Mouse (Mus musculus) liver, adult 2 months (tissue): ENCODE data around the gene Chn1. TPM values are rescaled to one million over a fixed set of nuclear protein-coding genes. Genes with fewer than 3 reads are reported as not detected.
A peak's percentile ranks its signal among the peaks of the same experiment; 100 is the strongest.

Source experiments
- DNase-seq: peaks from one replicate; pipeline ENCODE4 v3.0.0-alpha.2; 2011; ENCODE audit warnings: low read depth, low spot score; ENCODE audit errors: extremely low read depth
- H3K27ac ChIP-seq: fragments of 200-500 bp; replicated peaks from 2 replicates; pipeline ENCODE4 v1.5.1; 2012; ENCODE audit warnings: low read depth, mild to moderate bottlenecking, control low read depth, inconsistent platforms, low read length; ENCODE audit not compliant: insufficient read depth
- H3K27me3 ChIP-seq: fragments of 200-500 bp; 2 replicates; pipeline ENCODE4 v1.6.1; 2012; ENCODE audit warnings: mild to moderate bottlenecking, moderate library complexity, low read length, inconsistent platforms; ENCODE audit not compliant: control insufficient read depth, insufficient read depth
- H3K36me3 ChIP-seq: fragments of 200-500 bp; 2 replicates; pipeline ENCODE4 v1.6.1; 2012; ENCODE audit warnings: low read length, inconsistent platforms; ENCODE audit not compliant: control insufficient read depth, insufficient read depth
- H3K4me1 ChIP-seq: fragments of 200-500 bp; 2 replicates; pipeline ENCODE4 v1.6.1; 2011; ENCODE audit warnings: low read length; ENCODE audit not compliant: control insufficient read depth, insufficient read depth
- H3K4me3 ChIP-seq: fragments of 200-500 bp; 2 replicates; pipeline ENCODE4 v1.5.1; 2011; ENCODE audit warnings: low read depth, mild to moderate bottlenecking, control low read depth, low read length, moderate library complexity; ENCODE audit not compliant: insufficient read depth
- H3K79me2 ChIP-seq: fragments of 200-500 bp; 2 replicates; pipeline ENCODE4 v1.6.1; 2012; ENCODE audit warnings: inconsistent platforms, mild to moderate bottlenecking, low read length, moderate library complexity; ENCODE audit not compliant: control insufficient read depth, insufficient read depth
- H3K9ac ChIP-seq: fragments of 200-500 bp; 2 replicates; pipeline ENCODE4 v1.6.1; 2012; ENCODE audit warnings: low read depth, mild to moderate bottlenecking, control low read depth, inconsistent platforms, low read length
- CTCF ChIP-seq: fragments of 200-500 bp; IDR thresholded peaks from 2 replicates; pipeline ENCODE4 v1.5.1; 2011; ENCODE audit warnings: low read depth, low read length, control low read depth
- POLR2A ChIP-seq: fragments of 200-500 bp; IDR thresholded peaks from 2 replicates; pipeline ENCODE4 v1.6.1; 2011; ENCODE audit warnings: low read length, control low read depth; ENCODE audit not compliant: insufficient read depth; ENCODE audit errors: extremely low read depth
- WGBS: fragments of 180-500 bp; shearing (Covaris S2); methylation state at CpG from one replicate; pipeline ENCODE4 v1.1.7; 2018; 5-methylcytosine and 5-hydroxymethylcytosine counted together
- polyA plus RNA-seq: library from polyadenylated mRNA; depleted of rRNA; stranded (reverse); fragments of >200 nt; gene quantifications from 2 replicates; pipeline ENCODE4 v1.2.3, GENCODE M21; 2012
- total RNA-seq: library from RNA; depleted of rRNA; stranded (reverse); fragments of >200 nt; gene quantifications from 2 replicates; pipeline ENCODE4 v1.2.3, GENCODE M21; 2014

The Chn1 gene
- total and polyA plus RNA-seq, 2 experiments, result 0.18 TPM; not detected in 1

DNA sequence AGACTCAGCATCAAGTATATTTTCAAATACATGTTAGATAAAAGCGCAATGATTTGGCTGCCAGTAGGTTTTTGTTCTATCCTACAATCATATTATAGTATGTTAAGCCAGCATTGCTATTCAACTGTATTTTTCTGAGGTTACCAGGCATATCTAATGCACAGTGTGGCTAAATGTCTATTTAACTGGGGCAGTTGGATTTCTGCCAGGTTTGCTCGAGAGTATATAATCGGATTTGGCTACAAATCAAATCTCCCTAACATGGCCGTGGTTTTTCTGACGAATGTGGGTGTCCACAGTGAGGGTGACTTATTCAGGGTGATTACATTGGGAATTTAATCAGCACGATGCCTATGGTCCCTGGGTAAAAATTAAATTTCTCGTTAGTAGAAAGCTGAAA is 4.7 kb upstream of the Chn1 start:
- Histone ChIP-seq H3K27ac (no peak overlapping the region), H3K27me3 (peaks cover 15% of the 10 kb centered on the region), H3K4me1 (peaks cover 2% of the 10 kb centered on the region; the same call in 1 of the 2 replicates), H3K79me2 (no peaks in the 10 kb centered on the region), H3K9ac (no peak overlapping the region), H3K36me3 (no peaks in the 10 kb centered on the region), H3K4me3 (no peak overlapping the region)
- no peak for TF ChIP-seq POLR2A
- no peak for TF ChIP-seq CTCF
- DNase-seq, result no peak
- WGBS, result 77% methylated on average over 7 of the region's 7 CpGs

DNA sequence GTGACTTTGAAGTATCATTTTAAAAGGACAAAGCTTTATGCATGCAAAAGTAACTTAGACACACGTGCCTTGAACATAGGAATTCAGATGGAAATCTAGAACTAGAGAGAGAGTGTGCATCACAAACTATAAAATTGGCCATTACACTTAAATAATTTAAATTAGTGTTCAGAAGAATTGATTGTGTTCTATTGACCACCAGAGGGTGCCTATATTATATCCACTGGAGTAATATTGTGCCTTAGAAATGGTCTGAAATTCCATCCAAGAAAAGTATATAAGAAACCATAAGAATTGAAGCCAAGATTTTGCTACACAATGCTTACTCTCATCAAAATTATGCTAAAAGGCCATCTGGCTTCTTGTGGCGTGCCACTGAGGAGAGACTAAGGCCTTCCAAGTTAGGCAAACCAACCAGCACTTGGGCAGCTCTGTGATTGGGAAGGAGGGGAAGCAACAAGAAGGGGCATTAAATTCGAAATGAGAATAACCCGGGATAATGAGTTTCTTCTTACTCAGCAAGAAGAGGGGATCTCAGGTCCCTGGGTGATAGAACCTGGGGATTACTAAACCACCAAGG is 4.0 kb upstream of the Chn1 start:
- Histone ChIP-seq H3K4me1 (peaks cover 2% of the 10 kb centered on the region; the same call in 1 of the 2 replicates), H3K79me2 (no peaks in the 10 kb centered on the region), H3K4me3 (no peak overlapping the region), H3K27ac (no peak overlapping the region), H3K9ac (no peak overlapping the region), H3K27me3 (peaks cover 15% of the 10 kb centered on the region), H3K36me3 (no peaks in the 10 kb centered on the region)
- DNase-seq, result no peak
- TF ChIP-seq POLR2A (no peak), CTCF (no peak)
- WGBS, result 80% methylated on average over 4 of the region's 4 CpGs

DNA sequence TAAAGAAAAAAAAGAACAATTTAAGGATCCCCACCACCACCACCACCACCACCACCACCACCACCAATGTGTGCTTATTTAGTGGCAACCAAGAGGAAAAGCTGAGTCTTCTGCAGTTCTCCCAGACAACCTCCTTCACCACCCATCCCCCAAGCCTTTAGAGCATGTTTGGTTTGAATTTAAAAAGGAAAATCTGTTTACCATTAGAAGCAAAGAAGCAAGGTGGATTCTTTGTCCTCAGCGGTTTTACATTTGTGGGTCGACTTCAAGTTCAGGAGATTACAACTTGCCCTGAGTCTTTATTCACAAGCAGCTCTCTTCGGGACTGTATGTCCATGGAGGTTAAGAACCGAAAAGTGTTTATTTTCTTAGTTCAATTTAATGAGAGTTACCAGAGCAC is 1.8 kb upstream of the Chn1 start:
- 47% methylated on average over 4 of the region's 4 CpGs for WGBS
- TF ChIP-seq POLR2A, result no peak
- no peak for TF ChIP-seq CTCF
- H3K27me3 ChIP-seq, result peaks cover 15% of the 10 kb centered on the region

DNA sequence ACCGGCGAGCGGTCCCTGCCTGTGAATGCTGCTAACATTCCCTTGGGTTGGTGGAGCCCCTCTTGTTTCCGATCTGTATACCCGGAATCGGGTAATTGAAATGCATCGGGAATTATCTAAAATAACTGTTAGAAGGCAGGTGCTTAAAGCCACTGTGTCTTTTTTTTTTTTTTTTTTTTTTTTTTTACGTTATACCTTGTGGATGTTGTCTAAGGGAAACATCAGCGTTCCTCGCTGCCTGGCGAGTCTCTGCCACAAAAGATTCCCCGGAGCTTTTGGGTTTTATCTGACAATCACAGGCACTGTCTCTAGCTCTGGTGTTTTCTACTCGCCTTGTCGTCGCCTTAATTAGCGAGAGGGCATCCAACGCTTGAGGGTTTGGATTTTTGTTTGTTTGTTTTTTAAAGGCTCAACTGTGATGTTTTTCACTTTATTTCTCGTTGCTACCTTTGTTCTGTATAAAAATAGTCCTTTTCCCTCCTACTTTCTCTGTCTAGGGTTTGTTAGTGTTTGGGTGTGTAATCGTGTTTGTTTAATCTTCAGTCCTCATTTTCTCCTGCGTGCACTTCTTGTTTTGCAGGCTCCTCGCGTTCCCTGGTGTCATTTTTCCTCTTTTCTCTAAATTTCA is 651 bp upstream of the Chn1 start:
- Histone ChIP-seq H3K79me2 (no peaks in the 10 kb centered on the region), H3K9ac (no peak overlapping the region), H3K27ac (no peak overlapping the region), H3K4me3 (peak overlapping the region; percentile 54; the same call in 1 of the 2 replicates), H3K36me3 (no peaks in the 10 kb centered on the region), H3K4me1 (peaks cover 2% of the 10 kb centered on the region; the same call in 1 of the 2 replicates), H3K27me3 (peaks cover 15% of the 10 kb centered on the region)
- no peak for DNase-seq
- WGBS, result 3% methylated on average over 22 of the region's 22 CpGs
- no peak for TF ChIP-seq CTCF

More for the DNA sequence above, 1.8 kb upstream of the Chn1 start:
- H3K4me3 ChIP-seq, result no peak overlapping the region
- no peak overlapping the region for H3K27ac ChIP-seq
- H3K9ac ChIP-seq, result no peak overlapping the region
- no peaks in the 10 kb centered on the region for H3K79me2 ChIP-seq
- DNase-seq, result no peak
- peaks cover 2% of the 10 kb centered on the region; the same call in 1 of the 2 replicates for H3K4me1 ChIP-seq
- no peaks in the 10 kb centered on the region for H3K36me3 ChIP-seq

DNA sequence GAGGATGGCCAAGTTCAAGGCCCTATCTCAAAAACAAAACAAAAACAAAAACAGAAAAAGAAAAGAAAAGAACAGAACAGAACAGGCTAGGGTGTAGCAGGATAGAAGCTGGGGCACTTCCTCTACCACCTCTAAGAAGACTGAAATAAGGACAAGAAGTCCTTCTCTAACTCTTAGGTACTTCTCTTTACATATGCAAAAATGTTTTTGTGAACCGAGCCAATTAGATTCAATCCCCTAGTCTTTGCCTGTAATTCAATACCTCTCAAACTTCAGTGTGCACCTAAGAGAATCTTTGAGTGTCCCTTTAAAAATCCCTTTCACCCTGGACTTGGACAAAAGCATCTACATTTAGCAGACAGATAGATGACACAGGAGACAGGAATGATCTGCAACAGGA is 2.2 kb downstream of the Chn1 start:
- no peak overlapping the region for H3K4me3 ChIP-seq
- H3K9ac ChIP-seq, result no peak overlapping the region
- no peak for DNase-seq
- peaks cover 2% of the 10 kb centered on the region; the same call in 1 of the 2 replicates for H3K4me1 ChIP-seq
- H3K79me2 ChIP-seq, result no peaks in the 10 kb centered on the region
- TF ChIP-seq POLR2A (no peak), CTCF (no peak)
- 59% methylated on average over 1 of the region's 1 CpGs for WGBS
- no peak overlapping the region for H3K27ac ChIP-seq
- H3K27me3 ChIP-seq, result peaks cover 15% of the 10 kb centered on the region
- H3K36me3 ChIP-seq, result no peaks in the 10 kb centered on the region

DNA sequence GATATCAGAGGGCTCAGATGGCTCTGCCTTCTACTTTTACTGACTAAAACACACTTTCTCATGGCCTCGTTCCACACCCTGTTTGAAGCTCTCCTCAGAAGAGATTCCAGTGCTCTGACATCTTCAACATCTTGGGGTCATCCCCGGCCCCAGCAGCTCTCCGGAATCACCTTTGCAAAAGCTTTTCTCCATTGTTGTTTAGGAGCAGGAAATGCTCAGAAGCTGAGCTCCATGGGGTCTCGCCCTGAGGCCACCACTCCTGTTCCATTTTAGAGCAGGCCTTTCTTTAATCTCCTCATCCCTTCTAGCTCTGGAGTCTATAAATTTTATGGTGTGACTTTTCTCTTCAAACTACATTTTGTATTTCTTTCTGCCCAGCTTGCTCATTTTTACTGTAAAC is 6.5 kb downstream of the Chn1 start:
- H3K4me3 ChIP-seq, result no peak overlapping the region
- DNase-seq, result no peak
- H3K36me3 ChIP-seq, result no peaks in the 10 kb centered on the region
- TF ChIP-seq POLR2A (no peak), CTCF (no peak)
- H3K27me3 ChIP-seq, result peaks cover 2% of the 10 kb centered on the region; the same call in 1 of the 2 replicates
- no peaks in the 10 kb centered on the region for H3K79me2 ChIP-seq
- no peaks in the 10 kb centered on the region for H3K4me1 ChIP-seq
- no peak overlapping the region for H3K9ac ChIP-seq
- 77% methylated on average over 4 of the region's 4 CpGs for WGBS
- H3K27ac ChIP-seq, result no peak overlapping the region
